Mouse (Mus musculus): Measurements from ENCODE around the gene Peak1. TPM values are rescaled to one million over a fixed set of nuclear protein-coding genes. Genes with fewer than 3 reads are reported as not detected.
"Not testable (repeated sequence)": the region's sequence is repeated elsewhere in the genome, so short reads cannot be mapped to it uniquely, and the experiment has no call there.

The Peak1 gene
- polyA plus RNA-seq, 1 experiment: 8.2 TPM

DNA sequence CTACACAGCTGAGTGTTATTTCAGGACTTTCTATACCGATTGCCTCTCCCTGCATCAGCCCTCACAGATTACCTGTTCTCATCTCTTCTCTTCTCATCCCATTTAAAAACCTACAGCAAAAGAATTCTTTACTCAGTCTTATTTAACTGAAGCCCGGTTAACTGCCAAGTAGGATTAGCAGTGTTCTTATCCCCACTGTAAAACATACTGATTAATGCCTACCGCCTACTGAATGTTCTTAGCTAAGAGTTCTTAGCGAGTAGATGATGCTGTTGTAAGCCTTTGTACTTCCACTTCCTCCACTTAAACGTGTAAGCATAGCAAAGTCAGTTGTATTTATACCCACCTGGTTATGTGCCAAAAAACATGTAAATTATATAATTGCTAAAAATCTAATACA lies 43.1 kb upstream of the Peak1 start:
- H3K4me3 ChIP-seq (ENCODE audit: extremely low read depth, insufficient read depth, insufficient read length): no peak overlapping the region
- 64% methylated on average over 5 of the region's 5 CpGs for WGBS

DNA sequence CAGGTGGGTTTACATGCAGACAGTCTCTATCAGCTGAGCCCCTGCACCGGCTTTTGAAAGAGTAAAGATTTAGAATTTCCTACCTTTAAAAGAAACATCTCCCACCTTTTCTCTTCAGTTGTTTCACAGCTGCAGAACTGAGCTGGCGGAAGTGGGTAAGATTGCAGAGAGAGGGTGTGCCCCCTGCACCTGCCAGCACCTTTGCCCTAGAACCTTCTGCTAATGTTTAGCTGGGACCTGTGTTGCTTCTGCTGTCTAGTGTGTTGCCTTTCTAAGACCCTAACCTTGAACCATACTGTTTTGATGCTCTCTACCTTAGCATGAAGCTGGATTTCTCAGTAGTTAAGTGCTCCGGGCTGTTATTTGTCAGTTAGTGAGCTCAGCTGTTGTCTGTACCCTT lies 38.6 kb upstream of the Peak1 start:
- Histone ChIP-seq H3K27ac (ENCODE audit: insufficient read depth, low read length) (no peak overlapping the region), H3K36me3 (ENCODE audit: control insufficient read depth, insufficient read depth, low read length) (no peaks in the 10 kb centered on the region), H3K4me3 (ENCODE audit: extremely low read depth, insufficient read depth, insufficient read length) (no peak overlapping the region), H3K4me1 (ENCODE audit: control insufficient read depth, insufficient read depth, insufficient read length) (no peaks in the 10 kb centered on the region), H3K27me3 (ENCODE audit: control insufficient read depth, insufficient read depth, low read length) (no peaks in the 10 kb centered on the region)
- no peak for DNase-seq (ENCODE audit: low read depth in 1 of 2, low spot score in 2 of 2)
- 87% methylated on average over 3 of the region's 3 CpGs for WGBS
- no peak for TF ChIP-seq POLR2A (IDR thresholded peaks at IDR 0.05; ENCODE audit: low read depth, low read length)
- no peak for TF ChIP-seq CTCF (IDR thresholded peaks at IDR 0.05; ENCODE audit: extremely low read depth, insufficient read depth, insufficient read length, insufficient replicate concordance)

More for the DNA sequence above, 43.1 kb upstream of the Peak1 start:
- no peak for DNase-seq (ENCODE audit: low read depth in 1 of 2, low spot score in 2 of 2)
- Histone ChIP-seq H3K27me3 (ENCODE audit: control insufficient read depth, insufficient read depth, low read length) (no peaks in the 10 kb centered on the region), H3K4me1 (ENCODE audit: control insufficient read depth, insufficient read depth, insufficient read length) (peaks cover 2% of the 10 kb centered on the region; the same call in 1 of the 2 replicates), H3K36me3 (ENCODE audit: control insufficient read depth, insufficient read depth, low read length) (no peaks in the 10 kb centered on the region), H3K27ac (ENCODE audit: insufficient read depth, low read length) (no peak overlapping the region)
- TF ChIP-seq CTCF (IDR thresholded peaks at IDR 0.05; ENCODE audit: extremely low read depth, insufficient read depth, insufficient read length, insufficient replicate concordance): no peak
- TF ChIP-seq POLR2A (IDR thresholded peaks at IDR 0.05; ENCODE audit: low read depth, low read length): no peak

DNA sequence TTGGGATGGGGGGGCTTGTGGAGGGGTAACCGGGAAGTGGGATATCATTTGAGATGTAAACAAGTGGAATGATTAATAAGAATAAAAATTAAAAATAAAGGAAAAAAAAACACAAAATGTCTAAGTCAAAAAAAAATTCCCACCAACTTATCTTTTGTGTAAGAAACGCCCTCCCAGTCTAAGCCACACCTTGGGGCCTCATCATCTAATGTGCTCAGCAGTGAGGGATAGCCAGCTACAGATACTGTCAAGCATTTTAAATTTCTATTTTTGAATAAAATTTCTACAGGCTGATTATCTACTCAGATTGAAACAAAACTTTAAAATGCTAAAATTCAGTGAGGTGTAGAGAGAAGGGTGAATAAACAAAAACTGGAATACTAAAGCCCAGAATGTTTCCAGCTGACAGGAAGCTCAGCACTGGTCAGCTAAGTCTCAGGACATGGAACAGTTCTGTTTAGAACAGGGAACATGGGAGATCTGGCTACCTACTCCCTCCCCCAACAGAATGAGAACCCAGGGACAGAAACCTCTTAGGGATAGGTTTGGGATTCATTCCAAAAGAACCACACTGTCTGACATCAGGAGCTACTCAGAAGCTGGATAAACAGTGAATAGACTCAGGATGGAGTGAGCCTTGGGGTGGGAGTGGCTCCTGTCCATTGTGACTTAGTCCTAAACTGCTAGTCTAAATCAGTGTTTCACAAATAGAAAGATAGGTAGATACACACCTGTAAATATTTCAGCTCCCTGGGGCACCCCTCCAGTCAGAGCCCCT lies 35.4 kb upstream of the Peak1 start:
- Histone ChIP-seq H3K27me3 (ENCODE audit: control insufficient read depth, insufficient read depth, low read length) (no peaks in the 10 kb centered on the region), H3K4me3 (ENCODE audit: extremely low read depth, insufficient read depth, insufficient read length) (no peak overlapping the region), H3K36me3 (ENCODE audit: control insufficient read depth, insufficient read depth, low read length) (no peaks in the 10 kb centered on the region), H3K4me1 (ENCODE audit: control insufficient read depth, insufficient read depth, insufficient read length) (no peaks in the 10 kb centered on the region), H3K27ac (ENCODE audit: insufficient read depth, low read length) (no peak overlapping the region)
- 90% methylated on average over 2 of the region's 2 CpGs for WGBS
- no peak for TF ChIP-seq POLR2A (IDR thresholded peaks at IDR 0.05; ENCODE audit: low read depth, low read length)
- TF ChIP-seq CTCF (IDR thresholded peaks at IDR 0.05; ENCODE audit: extremely low read depth, insufficient read depth, insufficient read length, insufficient replicate concordance): no peak
- DNase-seq (ENCODE audit: low read depth in 1 of 2, low spot score in 2 of 2): no peak

DNA sequence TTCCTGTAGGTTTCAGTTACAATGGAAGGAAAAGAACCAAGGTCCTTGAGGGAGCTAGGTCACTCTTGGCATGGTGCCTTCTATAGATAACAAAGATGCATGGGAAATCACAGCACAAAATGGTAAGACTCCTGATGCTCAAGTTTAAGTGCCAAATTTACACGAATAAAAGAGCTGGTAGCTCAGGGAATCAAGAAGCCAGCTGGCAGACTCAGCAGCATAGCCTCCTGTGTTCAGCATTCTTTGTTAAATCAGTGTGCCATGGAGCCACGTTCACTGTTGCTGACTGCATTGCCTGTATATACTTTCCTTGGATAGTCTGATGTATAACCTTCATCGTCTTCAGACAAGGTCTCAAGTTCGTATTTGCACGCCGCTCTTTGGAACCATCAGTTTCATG lies 33.7 kb upstream of the Peak1 start:
- no peak for DNase-seq (ENCODE audit: low read depth in 1 of 2, low spot score in 2 of 2)
- no peak overlapping the region for H3K27ac ChIP-seq (ENCODE audit: insufficient read depth, low read length)
- no peaks in the 10 kb centered on the region for H3K4me1 ChIP-seq (ENCODE audit: control insufficient read depth, insufficient read depth, insufficient read length)
- H3K4me3 ChIP-seq (ENCODE audit: extremely low read depth, insufficient read depth, insufficient read length): no peak overlapping the region
- TF ChIP-seq CTCF (IDR thresholded peaks at IDR 0.05; ENCODE audit: extremely low read depth, insufficient read depth, insufficient read length, insufficient replicate concordance) (no peak), POLR2A (IDR thresholded peaks at IDR 0.05; ENCODE audit: low read depth, low read length) (no peak)
- H3K36me3 ChIP-seq (ENCODE audit: control insufficient read depth, insufficient read depth, low read length): no peaks in the 10 kb centered on the region
- 91% methylated on average over 6 of the region's 6 CpGs for WGBS
- no peaks in the 10 kb centered on the region for H3K27me3 ChIP-seq (ENCODE audit: control insufficient read depth, insufficient read depth, low read length)

- Histone ChIP-seq H3K4me1 (ENCODE audit: control insufficient read depth, insufficient read depth, insufficient read length) (no peaks in the 10 kb centered on the region), H3K4me3 (ENCODE audit: extremely low read depth, insufficient read depth, insufficient read length) (no peak overlapping the region)
- WGBS: 88% methylated on average over 7 of the region's 7 CpGs
Observed at GRCm38 (mm10) chr9:56439699-56440098, 21.8 kb upstream of the Peak1 start.

GRCm38 (mm10) chr9:56437300-56437892 lies 19.5 kb upstream of the Peak1 start:
- DNase-seq (ENCODE audit: low read depth in 1 of 2, low spot score in 2 of 2); H3K27ac ChIP-seq (ENCODE audit: insufficient read depth, low read length); H3K4me1 ChIP-seq (ENCODE audit: control insufficient read depth, insufficient read depth, insufficient read length); H3K4me3 ChIP-seq (ENCODE audit: extremely low read depth, insufficient read depth, insufficient read length); H3K36me3 ChIP-seq (ENCODE audit: control insufficient read depth, insufficient read depth, low read length); H3K27me3 ChIP-seq (ENCODE audit: control insufficient read depth, insufficient read depth, low read length): not testable (repeated sequence)
- WGBS: 95% methylated on average over 29 of the region's 29 CpGs

More at GRCm38 (mm10) chr9:56439699-56440098, 21.8 kb upstream of the Peak1 start:
- H3K36me3 ChIP-seq (ENCODE audit: control insufficient read depth, insufficient read depth, low read length): no peaks in the 10 kb centered on the region
- no peak overlapping the region for H3K27ac ChIP-seq (ENCODE audit: insufficient read depth, low read length)
- TF ChIP-seq CTCF (IDR thresholded peaks at IDR 0.05; ENCODE audit: extremely low read depth, insufficient read depth, insufficient read length, insufficient replicate concordance) (no peak), POLR2A (IDR thresholded peaks at IDR 0.05; ENCODE audit: low read depth, low read length) (no peak)
- no peaks in the 10 kb centered on the region for H3K27me3 ChIP-seq (ENCODE audit: control insufficient read depth, insufficient read depth, low read length)
- no peak for DNase-seq (ENCODE audit: low read depth in 1 of 2, low spot score in 2 of 2)
